Mouse (Mus musculus) urinary bladder, adult 18-20 months (tissue): ENCODE data around the gene Olfr1472.
"Not testable (repeated sequence)": the region's sequence is repeated elsewhere in the genome, so short reads cannot be mapped to it uniquely, and the experiment has no call there.

Source experiments
- DNase-seq, 2 experiments: peaks; one replicate each; pipeline ENCODE4 v3.0.0; 2022; ENCODE audit warnings: low spot score in 2 of 2, mixed read lengths in 2 of 2

Olfr1472 gene

GRCm38 (mm10) chr19:13455986-13456385 lies at the start of gene Olfr1472:
Gene Olfr1472 (minus strand): TSS chr19:13456086.
- DNase-seq, result no peak

- DNase-seq, result no peak
These were observed 44.4 kb upstream of the Olfr1472 start, which contains the start of gene Olfr1477 for GRCm38 (mm10) chr19:13500246-13500645. Gene Olfr1477 (plus strand): TSS chr19:13500546.

- DNase-seq, result no peak
These were observed 24.2 kb upstream of the Olfr1472 start, which contains the start of gene Olfr1475 for GRCm38 (mm10) chr19:13480096-13480495. Gene Olfr1475 (minus strand): TSS chr19:13480196.

- DNase-seq, result not testable (repeated sequence)
These were observed 13.4 kb upstream of the Olfr1472 start, which contains the start of gene Olfr1474 for GRCm38 (mm10) chr19:13469265-13469664. Gene Olfr1474 (plus strand): TSS chr19:13469565.

- DNase-seq, result not testable (repeated sequence)
These were observed 12.8 kb downstream of the Olfr1472 start, which contains the start of gene Olfr1471 for GRCm38 (mm10) chr19:13443109-13443508. Gene Olfr1471 (plus strand): TSS chr19:13443409.

- DNase-seq, result no peak
These were observed 48.3 kb downstream of the Olfr1472 start, which contains the start of gene Olfr1469 for GRCm38 (mm10) chr19:13407549-13407948. Gene Olfr1469 (plus strand): TSS chr19:13407849.
